Comparison of ENCODE assay signal across 8 mouse cellular contexts in genomic region chr16:94362174-94362873, GRCm38 (mm10). TPM values are rescaled to one million over a fixed set of nuclear protein-coding genes. Genes with fewer than 3 reads are reported as not detected.
A peak's percentile ranks its signal among the peaks of the same experiment; 100 is the strongest.
DNase-seq lines count a peak whose midpoint lies in the region; ATAC-seq and TF ChIP-seq lines count a peak whose summit lies in the region.

No protein-coding gene starts in this region.

- H3K36me3 ChIP-seq in embryonic facial prominence, embryonic 14.5 days (ENCODE audit: control insufficient read depth, insufficient read depth, low read length), result peaks cover 14% of the 10 kb centered on the region; the same call in 1 of the 2 replicates
- no peaks in the 10 kb centered on the region for H3K36me3 ChIP-seq in heart, embryonic 15.5 days
- H3K36me3 ChIP-seq in midbrain, postnatal 0 days (ENCODE audit: insufficient read depth, low read length), result no peaks in the 10 kb centered on the region

- no peak for TF ChIP-seq CTCF in midbrain, postnatal 0 days (IDR thresholded peaks at IDR 0.05)

- no peak overlapping the region; the same call in 1 of the 2 replicates for H3K4me2 ChIP-seq in embryonic facial prominence, embryonic 14.5 days (ENCODE audit: low read depth, low read length)
- peak overlapping the region; percentile 18; the same call in 1 of the 2 replicates for H3K4me2 ChIP-seq in heart, embryonic 15.5 days
- peak overlapping the region; percentile 20; the same call in 1 of the 2 replicates for H3K4me2 ChIP-seq in midbrain, postnatal 0 days (ENCODE audit: low read depth, low read length, poor library complexity, severe bottlenecking)

- no peak overlapping the region for H3K4me3 ChIP-seq in embryonic facial prominence, embryonic 14.5 days (ENCODE audit: low read depth, low read length)
- H3K4me3 ChIP-seq in heart, embryonic 15.5 days, result no peak overlapping the region
- no peak overlapping the region for H3K4me3 ChIP-seq in midbrain, postnatal 0 days (ENCODE audit: low read depth, low read length)

- 44% methylated on average over 10 of the region's 10 CpGs for WGBS in embryonic facial prominence, embryonic 14.5 days
- 27% methylated on average over 10 of the region's 10 CpGs for WGBS in heart, embryonic 15.5 days
- WGBS in midbrain, postnatal 0 days, result 38% methylated on average over 10 of the region's 10 CpGs

- H3K9me3 ChIP-seq in embryonic facial prominence, embryonic 14.5 days (ENCODE audit: control insufficient read depth, low read length), result no peaks in the 10 kb centered on the region
- no peaks in the 10 kb centered on the region for H3K9me3 ChIP-seq in heart, embryonic 15.5 days (replicated peaks)
- no peaks in the 10 kb centered on the region for H3K9me3 ChIP-seq in midbrain, postnatal 0 days (ENCODE audit: low read length)

- peak; percentile 71; the same call in 1 of the 2 replicates for ATAC-seq in embryonic facial prominence, embryonic 14.5 days (ENCODE audit: low read depth)
- ATAC-seq in heart, embryonic 15.5 days (replicated peaks; ENCODE audit: insufficient number of reproducible peaks, insufficient read depth, low FRiP score, low read depth), result peak; percentile 67; the same call in 1 of the 2 replicates
- peak; percentile 82 for ATAC-seq in midbrain, postnatal 0 days (ENCODE audit: low FRiP score)
- ATAC-seq in erythroblast, adult 5-6 weeks (replicated peaks; ENCODE audit: low FRiP score, poor library complexity, severe bottlenecking), result no peak

- H3K9ac ChIP-seq in embryonic facial prominence, embryonic 14.5 days (ENCODE audit: low read depth, low read length), result no peak overlapping the region
- H3K9ac ChIP-seq in heart, embryonic 15.5 days, result no peak overlapping the region
- H3K9ac ChIP-seq in midbrain, postnatal 0 days (replicated peaks; ENCODE audit: low read length, poor library complexity, severe bottlenecking), result no peak overlapping the region; the same call in 1 of the 2 replicates

- DNase-seq in gastrocnemius, postnatal 10 days, result peak; percentile 37
- DNase-seq in gastrocnemius, adult 18-20 months (ENCODE audit: low spot score), result no peak
- DNase-seq in R1 (ENCODE audit: low read depth, low spot score), result peak; percentile 13
- peak; percentile 82 for DNase-seq in embryonic facial prominence, embryonic 14.5 days (ENCODE audit: low spot score)
- DNase-seq in left cerebral cortex, adult 18-20 months (ENCODE audit: low spot score in 2 of 2), result peak; percentile 84 to 86
- DNase-seq in midbrain, postnatal 0 days (ENCODE audit: low spot score), result peak; percentile 81

- no peak overlapping the region for H3K27ac ChIP-seq in embryonic facial prominence, embryonic 14.5 days (replicated peaks; ENCODE audit: low read depth, low read length)
- H3K27ac ChIP-seq in heart, embryonic 15.5 days, result peak overlapping the region; percentile 33
- H3K27ac ChIP-seq in midbrain, postnatal 0 days (ENCODE audit: low read depth, low read length), result peak overlapping the region; percentile 9; the same call in 1 of the 2 replicates

- H3K4me1 ChIP-seq in embryonic facial prominence, embryonic 14.5 days (ENCODE audit: control insufficient read depth, insufficient read depth, low read length), result no peaks in the 10 kb centered on the region
- peaks cover 13% of the 10 kb centered on the region for H3K4me1 ChIP-seq in heart, embryonic 15.5 days (replicated peaks)
- H3K4me1 ChIP-seq in midbrain, postnatal 0 days (ENCODE audit: insufficient read depth, low read length), result peaks cover 5% of the 10 kb centered on the region; the same call in 1 of the 2 replicates

- no peaks in the 10 kb centered on the region for H3K27me3 ChIP-seq in embryonic facial prominence, embryonic 14.5 days (replicated peaks; ENCODE audit: control insufficient read depth, insufficient read depth, low read length)
- no peaks in the 10 kb centered on the region for H3K27me3 ChIP-seq in heart, embryonic 15.5 days
- H3K27me3 ChIP-seq in midbrain, postnatal 0 days (ENCODE audit: insufficient read depth, low read length), result no peaks in the 10 kb centered on the region

RNA-seq across cellular contexts. Expression of gene Ttc3, which starts 8.1 kb away (rescaled TPM):
- 100 to 1,000 TPM; 103 to 128 TPM for total RNA-seq in gastrocnemius, postnatal 10 days (2021)
- total RNA-seq in gastrocnemius, adult 18-20 months (2021), result 10 to 100 TPM; 59.4 to 61.8 TPM
- 270 and 324 TPM in 2 replicates for polyA plus RNA-seq in embryonic facial prominence, embryonic 14.5 days (2014; fragmentation: Nextera tagmentation; extraction: Ambion mirVana)
- 151 and 153 TPM in 2 replicates for polyA plus RNA-seq in heart, embryonic 15.5 days (2015; fragmentation: Nextera tagmentation; extraction: Ambion mirVana)
- total RNA-seq in left cerebral cortex, adult 18-20 months (2021), result 1,000 to 10,000 TPM in 1 of 2 experiments, 100 to 1,000 TPM in 1; 991 to 1,074 TPM
- 1,211 and 1,370 TPM in 2 replicates for total RNA-seq in midbrain, postnatal 0 days (2014; rRNA removed)
- polyA plus RNA-seq in midbrain, postnatal 0 days (2015; fragmentation: Nextera tagmentation; extraction: Ambion mirVana), result 1,107 and 1,271 TPM in 2 replicates
- total RNA-seq in erythroblast, adult 5-6 weeks (2015; ENCODE audit: low replicate concordance), result 11.9 and 13.6 TPM in 2 replicates
- total RNA-seq in erythroblast, adult 5-6 weeks (2017; ENCODE audit: low replicate concordance), result 12.4 and 16.7 TPM in 2 replicates

RNA-seq across cellular contexts. Expression of gene Pigp, which starts 9.3 kb away (rescaled TPM):
- total RNA-seq in gastrocnemius, postnatal 10 days (2021), result 100 to 1,000 TPM; 144 to 146 TPM
- total RNA-seq in gastrocnemius, adult 18-20 months (2021), result 100 to 1,000 TPM; 165 to 185 TPM
- 125 and 131 TPM in 2 replicates for polyA plus RNA-seq in embryonic facial prominence, embryonic 14.5 days (2014; fragmentation: Nextera tagmentation; extraction: Ambion mirVana)
- 96.2 and 112 TPM in 2 replicates for polyA plus RNA-seq in heart, embryonic 15.5 days (2015; fragmentation: Nextera tagmentation; extraction: Ambion mirVana)
- total RNA-seq in left cerebral cortex, adult 18-20 months (2021), result 10 to 100 TPM; 34.0 to 45.4 TPM
- 92.0 and 114 TPM in 2 replicates for total RNA-seq in midbrain, postnatal 0 days (2014; rRNA removed)
- 143 and 148 TPM in 2 replicates for polyA plus RNA-seq in midbrain, postnatal 0 days (2015; fragmentation: Nextera tagmentation; extraction: Ambion mirVana)
- total RNA-seq in erythroblast, adult 5-6 weeks (2015; ENCODE audit: low replicate concordance), result 11.1 and 14.2 TPM in 2 replicates
- total RNA-seq in erythroblast, adult 5-6 weeks (2017; ENCODE audit: low replicate concordance), result 5.0 TPM in 1 of 2 replicates, not detected in the other

RNA-seq across cellular contexts. Expression of gene Ripply3, which starts 34.1 kb away (rescaled TPM):
- 1 to 10 TPM; 1.9 to 3.4 TPM for total RNA-seq in gastrocnemius, postnatal 10 days (2021)
- total RNA-seq in gastrocnemius, adult 18-20 months (2021), result 1 to 10 TPM in 1 of 2 experiments, under 1 TPM in 1; 0.43 to 1.4 TPM
- polyA plus RNA-seq in embryonic facial prominence, embryonic 14.5 days (2014; fragmentation: Nextera tagmentation; extraction: Ambion mirVana), result 4.9 and 6.9 TPM in 2 replicates
- polyA plus RNA-seq in heart, embryonic 15.5 days (2015; fragmentation: Nextera tagmentation; extraction: Ambion mirVana), result 4.5 TPM in 2 replicates
- under 1 TPM in 1 of 2 experiments, not detected in 1; 0.23 TPM for total RNA-seq in left cerebral cortex, adult 18-20 months (2021)
- total RNA-seq in midbrain, postnatal 0 days (2014; rRNA removed), result 0.38 TPM in 1 of 2 replicates, not detected in the other
- polyA plus RNA-seq in midbrain, postnatal 0 days (2015; fragmentation: Nextera tagmentation; extraction: Ambion mirVana), result 0.20 and 0.60 TPM in 2 replicates
- not detected in 2 replicates for total RNA-seq in erythroblast, adult 5-6 weeks (2015; ENCODE audit: low replicate concordance)
- not detected in 2 replicates for total RNA-seq in erythroblast, adult 5-6 weeks (2017; ENCODE audit: low replicate concordance)

RNA-seq across cellular contexts. Expression of gene Hlcs, which starts 49.0 kb away (rescaled TPM):
- 1 to 10 TPM; 7.0 to 7.7 TPM for total RNA-seq in gastrocnemius, postnatal 10 days (2021)
- total RNA-seq in gastrocnemius, adult 18-20 months (2021), result 10 to 100 TPM in 1 of 2 experiments, 1 to 10 TPM in 1; 9.8 to 10.8 TPM
- 6.8 and 8.2 TPM in 2 replicates for polyA plus RNA-seq in embryonic facial prominence, embryonic 14.5 days (2014; fragmentation: Nextera tagmentation; extraction: Ambion mirVana)
- polyA plus RNA-seq in heart, embryonic 15.5 days (2015; fragmentation: Nextera tagmentation; extraction: Ambion mirVana), result 7.4 and 8.5 TPM in 2 replicates
- 10 to 100 TPM; 16.8 to 17.7 TPM for total RNA-seq in left cerebral cortex, adult 18-20 months (2021)
- 9.4 and 10.0 TPM in 2 replicates for total RNA-seq in midbrain, postnatal 0 days (2014; rRNA removed)
- 6.0 and 7.8 TPM in 2 replicates for polyA plus RNA-seq in midbrain, postnatal 0 days (2015; fragmentation: Nextera tagmentation; extraction: Ambion mirVana)
- total RNA-seq in erythroblast, adult 5-6 weeks (2015; ENCODE audit: low replicate concordance), result 0.96 and 2.1 TPM in 2 replicates
- total RNA-seq in erythroblast, adult 5-6 weeks (2017; ENCODE audit: low replicate concordance), result 0.94 and 2.6 TPM in 2 replicates
